Mouse (Mus musculus) lung, postnatal 0 days (tissue): ENCODE measurements around the gene Pafah2.
"Not testable (repeated sequence)": the region's sequence is repeated elsewhere in the genome, so short reads cannot be mapped to it uniquely, and the experiment has no call there.

ENCODE experiments used
- CTCF ChIP-seq: IDR thresholded peaks from 2 replicates; pipeline ENCODE4 v1.5.1; 2016; ENCODE audit warnings: antibody characterized with exemption, mild to moderate bottlenecking
- EP300 ChIP-seq: IDR thresholded peaks from 2 replicates; pipeline ENCODE4 v1.6.1; 2016; ENCODE audit warnings: antibody characterized with exemption, mild to moderate bottlenecking, control low read depth

DNA sequence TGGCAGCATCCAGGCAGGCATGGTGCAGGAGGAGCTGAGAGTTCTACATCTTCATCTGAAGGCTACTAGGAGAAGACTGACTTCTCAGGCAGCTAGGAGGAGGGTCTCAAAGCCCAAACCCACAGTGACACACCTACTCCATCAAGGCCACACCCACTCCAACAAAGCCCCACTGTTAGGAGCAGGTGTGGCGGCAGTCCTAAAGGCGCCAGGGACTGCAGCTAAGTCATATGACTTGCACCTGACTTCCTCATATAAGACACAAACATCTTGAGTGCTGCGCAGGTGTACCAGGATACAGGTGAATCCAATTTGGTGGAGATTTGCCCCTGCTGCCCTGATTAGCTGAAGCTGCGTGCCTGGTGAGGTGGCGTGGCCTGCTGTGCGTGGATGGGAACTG is 12.4 kb upstream of the Pafah2 start, which contains the start of gene Extl1:
- TF ChIP-seq EP300, CTCF: not testable (repeated sequence)
